Mouse (Mus musculus) stomach, embryonic 15.5 days (tissue): ENCODE measurements around the gene St3gal4. TPM values are rescaled to one million over a fixed set of nuclear protein-coding genes. Genes with fewer than 3 reads are reported as not detected.
"Not testable (repeated sequence)": the region's sequence is repeated elsewhere in the genome, so short reads cannot be mapped to it uniquely, and the experiment has no call there.

Source experiments
- ATAC-seq: fragments of 200-750 bp; cut with Nextera tagmentation; 2 replicates; pipeline ENCODE4 v1.8.0; 2017; ENCODE audit warnings: low read depth, moderate number of reproducible peaks, moderate TSS enrichment; ENCODE audit not compliant: insufficient read depth, low FRiP score
- H3K27ac ChIP-seq: fragments of 300-500 bp; sonication (generic); 2 replicates; pipeline ENCODE4 v1.5.1; 2015; ENCODE audit warnings: mild to moderate bottlenecking, inconsistent platforms
- H3K27me3 ChIP-seq: fragments of 300-500 bp; sonication (generic); replicated peaks from 2 replicates; pipeline ENCODE4 v1.6.1; 2015; ENCODE audit warnings: inconsistent platforms
- H3K36me3 ChIP-seq: fragments of 300-500 bp; sonication (generic); 2 replicates; pipeline ENCODE4 v1.6.1; 2015; ENCODE audit warnings: inconsistent platforms
- H3K4me1 ChIP-seq: fragments of 300-500 bp; sonication (generic); 2 replicates; pipeline ENCODE4 v1.6.1; 2015; ENCODE audit warnings: inconsistent platforms
- H3K4me2 ChIP-seq: fragments of 300-500 bp; sonication (generic); 2 replicates; pipeline ENCODE4 v1.6.1; 2015; ENCODE audit warnings: mild to moderate bottlenecking, inconsistent platforms
- H3K4me3 ChIP-seq: fragments of 300-500 bp; sonication (generic); replicated peaks from 2 replicates; pipeline ENCODE4 v1.5.1; 2015; ENCODE audit warnings: inconsistent platforms
- H3K9ac ChIP-seq: fragments of 300-500 bp; sonication (generic); 2 replicates; pipeline ENCODE4 v1.6.1; 2015; ENCODE audit warnings: inconsistent platforms
- H3K9me3 ChIP-seq: fragments of 300-500 bp; sonication (generic); 2 replicates; pipeline ENCODE4 v1.6.1; 2016; ENCODE audit warnings: inconsistent platforms
- WGBS: fragments of 180-500 bp; shearing (Covaris S2); methylation state at CpG from one replicate; pipeline ENCODE4 v1.1.7; 2015; 5-methylcytosine and 5-hydroxymethylcytosine counted together
- polyA plus RNA-seq: library from polyadenylated mRNA; unstranded; fragments of >200 nt; fragmentation: Nextera tagmentation; extraction: Ambion mirVana; gene quantifications from 2 replicates; pipeline ENCODE4 v1.2.1, GENCODE M21; 2015

The St3gal4 gene
- polyA plus RNA-seq, 1 experiment from 2014 or later, result 45.7 TPM

DNA sequence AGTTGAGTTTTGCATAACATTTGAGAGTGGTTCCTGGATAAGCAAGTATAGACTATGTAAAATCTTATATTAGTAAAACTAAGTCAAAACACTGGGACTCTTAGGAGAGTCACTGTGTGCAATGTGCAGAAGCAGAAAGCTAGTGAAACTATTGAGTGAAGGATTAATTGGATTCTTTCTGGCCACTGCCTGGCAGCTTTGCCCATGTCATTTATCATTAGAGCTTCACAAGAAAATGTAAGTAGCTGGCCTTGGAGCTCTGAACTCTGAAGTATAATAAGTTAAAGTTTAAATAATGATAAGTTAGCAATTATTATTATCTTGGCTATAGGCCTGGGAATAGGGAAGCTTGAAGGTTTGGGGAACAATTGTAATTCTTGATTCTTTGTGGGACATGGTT is 29.8 kb upstream of the St3gal4 start:
- not testable (repeated sequence) for H3K9ac ChIP-seq, H3K9me3 ChIP-seq, H3K27me3 ChIP-seq, H3K4me3 ChIP-seq, H3K36me3 ChIP-seq, ATAC-seq, H3K27ac ChIP-seq, H3K4me1 ChIP-seq, H3K4me2 ChIP-seq

DNA sequence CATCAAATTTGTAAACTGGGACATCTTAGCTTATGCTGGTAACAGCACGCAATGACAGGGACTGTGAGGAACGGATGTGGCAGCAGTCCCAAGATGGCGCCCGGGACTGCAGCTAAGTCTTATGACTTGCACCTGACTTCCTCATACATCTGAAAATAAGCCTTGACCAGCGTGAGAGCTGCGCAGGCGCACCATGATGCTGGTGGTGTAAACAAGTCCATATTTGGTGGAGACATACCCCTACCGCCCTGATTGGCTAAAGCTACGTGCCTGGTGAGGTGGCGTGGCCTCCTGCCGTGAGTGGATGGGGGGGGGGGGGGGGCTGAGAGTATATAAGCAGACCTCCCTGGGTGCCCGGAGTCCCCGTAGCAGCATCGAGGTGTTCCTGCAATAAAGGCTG is 28.2 kb upstream of the St3gal4 start:
- H3K27ac ChIP-seq, H3K4me2 ChIP-seq, H3K27me3 ChIP-seq, H3K9ac ChIP-seq, H3K36me3 ChIP-seq, H3K9me3 ChIP-seq, H3K4me3 ChIP-seq, H3K4me1 ChIP-seq, ATAC-seq: not testable (repeated sequence)
- WGBS, result 93% methylated on average over 14 of the region's 14 CpGs

DNA sequence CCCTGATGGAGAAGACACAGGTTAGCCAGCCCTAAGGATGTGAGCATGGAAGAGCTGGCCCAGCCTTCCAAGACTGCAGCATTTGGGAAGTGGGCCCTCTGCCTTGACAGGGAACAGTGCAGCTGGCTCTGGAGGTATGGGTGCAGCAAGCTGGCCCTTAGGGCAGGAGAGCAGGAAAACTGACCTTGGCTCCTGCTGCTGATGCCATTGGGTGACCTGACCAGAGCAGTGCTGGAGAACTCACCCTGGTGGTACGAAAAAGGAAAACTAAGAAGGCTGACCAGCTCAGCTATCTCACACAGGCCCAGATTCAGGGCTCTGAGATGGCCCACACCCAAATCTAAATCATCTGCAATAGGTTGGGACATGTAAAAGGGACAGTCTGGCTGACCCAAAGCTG is 26.8 kb upstream of the St3gal4 start:
- Histone ChIP-seq H3K27ac (no peak overlapping the region), H3K4me1 (no peaks in the 10 kb centered on the region), H3K4me2 (no peak overlapping the region), H3K36me3 (no peaks in the 10 kb centered on the region), H3K27me3 (no peaks in the 10 kb centered on the region), H3K9me3 (no peaks in the 10 kb centered on the region), H3K4me3 (no peak overlapping the region), H3K9ac (no peak overlapping the region)
- WGBS, result 89% methylated on average over 1 of the region's 1 CpGs
- ATAC-seq, result no peak

DNA sequence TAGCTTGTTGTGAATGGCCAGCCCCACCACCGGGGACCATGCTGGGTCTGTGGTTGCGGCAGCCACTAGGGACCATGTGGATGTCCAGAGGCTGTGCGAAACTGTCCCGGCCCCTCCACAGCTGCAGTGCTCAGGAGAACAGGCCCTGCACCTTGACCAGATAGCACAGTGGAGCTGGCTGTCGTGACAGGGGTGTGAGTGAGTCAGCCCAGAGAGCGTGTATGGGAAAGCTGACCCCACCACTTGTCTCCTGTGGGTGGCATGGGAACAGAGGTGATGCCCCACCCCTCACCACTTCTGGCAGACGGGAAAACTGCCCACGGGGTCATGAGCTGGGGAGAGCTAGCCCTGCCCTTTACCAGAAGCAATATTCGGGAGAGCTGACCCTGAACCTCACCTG is 26.1 kb upstream of the St3gal4 start:
- Histone ChIP-seq H3K36me3 (no peaks in the 10 kb centered on the region), H3K27ac (no peak overlapping the region), H3K27me3 (no peaks in the 10 kb centered on the region), H3K4me3 (no peak overlapping the region), H3K9ac (no peak overlapping the region), H3K4me2 (no peak overlapping the region), H3K9me3 (no peaks in the 10 kb centered on the region), H3K4me1 (no peaks in the 10 kb centered on the region)
- WGBS, result 81% methylated on average over 9 of the region's 9 CpGs
- ATAC-seq, result 0 out of 2 replicates have a peak, but pooled peaks have one; percentile 11

DNA sequence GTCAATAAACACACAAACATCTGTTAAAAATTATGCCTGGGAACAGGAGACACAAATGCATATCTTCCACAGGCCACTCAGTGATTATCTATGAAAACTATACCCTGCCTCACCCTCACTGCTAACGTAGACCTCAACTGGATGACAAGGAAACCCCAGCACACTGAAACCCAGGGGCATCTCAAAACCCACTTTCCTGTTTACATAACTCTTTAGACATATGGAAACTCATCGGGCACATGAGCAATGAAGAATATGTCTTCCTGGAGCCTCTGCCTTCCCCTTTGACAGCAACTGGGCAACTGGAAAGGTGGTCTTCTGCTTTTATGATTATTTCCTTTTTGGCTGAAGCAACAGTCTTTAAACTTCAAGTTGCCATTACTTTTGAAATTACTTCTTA is 23.2 kb upstream of the St3gal4 start:
- H3K4me1 ChIP-seq, result no peaks in the 10 kb centered on the region
- H3K9me3 ChIP-seq, result no peaks in the 10 kb centered on the region
- no peak overlapping the region for H3K4me2 ChIP-seq
- no peak overlapping the region for H3K4me3 ChIP-seq
- ATAC-seq, result no peak
- WGBS, result 49% methylated on average over 2 of the region's 2 CpGs
- no peaks in the 10 kb centered on the region for H3K36me3 ChIP-seq
- no peak overlapping the region for H3K27ac ChIP-seq
- H3K9ac ChIP-seq, result no peak overlapping the region
- no peaks in the 10 kb centered on the region for H3K27me3 ChIP-seq

DNA sequence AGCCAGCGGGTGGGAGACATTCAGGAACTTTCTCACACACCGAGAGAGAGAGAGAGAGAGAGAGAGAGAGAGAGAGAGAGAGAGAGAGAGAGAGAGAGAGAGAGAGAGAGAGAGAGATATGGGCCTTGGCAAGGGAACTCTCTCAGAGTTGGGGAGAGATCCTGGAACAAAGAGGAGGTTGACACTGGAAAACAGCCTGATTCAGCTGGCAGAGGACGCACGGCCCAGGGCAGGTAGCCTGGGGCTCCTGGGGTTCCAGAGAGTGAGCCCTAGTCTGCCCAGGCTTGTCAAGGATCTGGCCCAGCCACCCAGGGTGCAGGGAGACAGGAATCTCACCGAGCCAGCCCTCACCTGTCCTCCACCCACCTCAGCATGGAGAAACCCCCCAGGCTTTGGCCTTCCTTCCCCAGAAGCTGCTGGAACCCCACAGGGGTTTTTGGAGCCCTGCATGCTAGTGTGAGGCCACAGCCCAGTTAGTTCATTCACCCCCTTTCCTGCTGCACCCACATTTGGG is 20.2 kb upstream of the St3gal4 start:
- no peaks in the 10 kb centered on the region for H3K27me3 ChIP-seq
- no peak overlapping the region for H3K9ac ChIP-seq
- 80% methylated on average over 5 of the region's 5 CpGs for WGBS
- ATAC-seq, result no peak
- no peaks in the 10 kb centered on the region for H3K36me3 ChIP-seq
- no peak overlapping the region; the same call in 1 of the 2 replicates for H3K27ac ChIP-seq
- H3K4me3 ChIP-seq, result no peak overlapping the region
- no peaks in the 10 kb centered on the region for H3K9me3 ChIP-seq
- no peak overlapping the region for H3K4me2 ChIP-seq
- H3K4me1 ChIP-seq, result no peaks in the 10 kb centered on the region

DNA sequence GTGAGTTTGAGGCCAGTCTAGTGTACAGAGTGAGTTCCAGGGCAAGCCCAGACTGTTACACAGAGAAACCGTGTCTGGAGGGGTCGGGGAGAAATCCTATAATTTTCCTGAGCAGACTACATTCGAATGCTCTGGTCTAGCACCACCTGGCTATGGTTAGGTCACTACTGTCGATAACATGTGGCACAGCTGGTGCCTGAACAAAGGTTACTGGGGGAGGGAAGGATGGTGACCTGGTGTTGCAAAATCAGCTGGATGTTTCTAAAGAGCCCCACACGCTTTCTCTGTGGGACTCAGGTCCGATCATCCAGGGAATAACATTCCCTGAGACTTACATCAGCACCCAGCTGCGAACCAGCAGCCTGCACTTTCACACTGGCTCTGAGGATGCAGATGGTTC is 19.0 kb upstream of the St3gal4 start:
- no peaks in the 10 kb centered on the region for H3K36me3 ChIP-seq
- H3K4me1 ChIP-seq, result no peaks in the 10 kb centered on the region
- H3K27me3 ChIP-seq, result no peaks in the 10 kb centered on the region
- no peak overlapping the region for H3K4me3 ChIP-seq
- H3K9ac ChIP-seq, result no peak overlapping the region
- no peak for ATAC-seq
- 70% methylated on average over 7 of the region's 7 CpGs for WGBS
- no peaks in the 10 kb centered on the region for H3K9me3 ChIP-seq
- no peak overlapping the region for H3K4me2 ChIP-seq
- no peak overlapping the region for H3K27ac ChIP-seq

DNA sequence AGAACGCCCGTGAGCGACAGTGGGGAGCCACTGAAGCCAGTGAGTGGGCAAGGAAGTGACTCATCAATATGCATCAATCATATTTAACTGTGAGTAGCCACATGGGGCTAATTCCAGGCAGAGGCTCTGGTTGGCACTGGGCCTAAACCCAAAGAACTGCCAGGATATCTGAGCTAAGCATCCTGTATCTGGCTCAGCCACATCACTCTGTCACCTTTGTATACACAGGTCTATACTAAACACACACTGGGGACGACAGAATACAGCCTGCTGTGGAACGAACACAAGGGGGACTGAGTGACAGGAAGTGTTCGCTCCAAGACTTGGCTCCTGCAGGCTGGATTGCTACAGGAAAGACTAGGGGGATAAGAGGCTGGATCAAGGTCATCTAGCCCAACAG is 16.5 kb upstream of the St3gal4 start:
- WGBS, result 56% methylated on average over 6 of the region's 6 CpGs
- no peak overlapping the region for H3K27ac ChIP-seq
- H3K36me3 ChIP-seq, result no peaks in the 10 kb centered on the region
- no peaks in the 10 kb centered on the region for H3K27me3 ChIP-seq
- H3K9me3 ChIP-seq, result no peaks in the 10 kb centered on the region
- H3K4me3 ChIP-seq, result no peak overlapping the region
- no peak overlapping the region for H3K9ac ChIP-seq
- no peak for ATAC-seq
- H3K4me2 ChIP-seq, result no peak overlapping the region
- H3K4me1 ChIP-seq, result no peaks in the 10 kb centered on the region

DNA sequence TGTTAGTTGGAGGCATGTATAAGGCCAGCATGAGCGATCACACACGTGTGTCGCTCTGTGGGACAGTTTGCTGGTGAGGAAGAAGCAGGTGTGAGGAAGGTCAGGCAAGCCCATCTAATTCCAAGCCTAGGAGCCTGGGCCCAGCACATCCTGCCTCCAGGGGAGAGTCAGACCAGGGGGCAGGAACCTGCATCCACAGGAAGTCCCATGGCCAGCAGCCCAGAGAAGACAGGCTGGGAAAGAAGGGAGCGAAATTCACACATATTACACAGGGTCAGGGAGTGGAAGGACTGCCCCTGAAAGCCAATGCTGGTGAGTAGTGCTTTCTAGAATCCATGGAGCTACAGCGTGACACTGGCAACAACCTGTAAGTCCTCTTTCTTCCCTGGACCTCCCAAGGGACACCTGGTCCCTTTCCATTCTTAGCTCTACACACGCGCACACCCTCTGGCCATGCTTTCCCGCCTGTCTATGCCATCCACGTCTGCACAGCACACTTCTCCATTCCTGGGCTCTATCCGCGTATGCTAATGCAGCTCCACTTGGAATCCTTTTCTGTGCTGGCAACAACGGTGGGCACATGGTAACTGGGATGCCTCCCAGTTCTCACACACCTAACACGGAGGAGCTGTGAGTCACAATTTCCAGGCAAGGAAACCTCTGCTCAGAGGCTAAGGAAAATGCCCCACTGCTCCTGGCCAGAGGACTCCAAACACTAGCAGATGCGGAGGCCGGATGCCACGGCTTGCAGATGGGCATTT is 12.7 kb upstream of the St3gal4 start:
- WGBS, result 83% methylated on average over 16 of the region's 16 CpGs
- Histone ChIP-seq H3K27me3 (no peaks in the 10 kb centered on the region), H3K4me3 (no peak overlapping the region), H3K9me3 (no peaks in the 10 kb centered on the region), H3K9ac (no peak overlapping the region), H3K4me1 (no peaks in the 10 kb centered on the region), H3K27ac (no peak overlapping the region), H3K4me2 (no peak overlapping the region), H3K36me3 (no peaks in the 10 kb centered on the region)
- ATAC-seq, result no peak

DNA sequence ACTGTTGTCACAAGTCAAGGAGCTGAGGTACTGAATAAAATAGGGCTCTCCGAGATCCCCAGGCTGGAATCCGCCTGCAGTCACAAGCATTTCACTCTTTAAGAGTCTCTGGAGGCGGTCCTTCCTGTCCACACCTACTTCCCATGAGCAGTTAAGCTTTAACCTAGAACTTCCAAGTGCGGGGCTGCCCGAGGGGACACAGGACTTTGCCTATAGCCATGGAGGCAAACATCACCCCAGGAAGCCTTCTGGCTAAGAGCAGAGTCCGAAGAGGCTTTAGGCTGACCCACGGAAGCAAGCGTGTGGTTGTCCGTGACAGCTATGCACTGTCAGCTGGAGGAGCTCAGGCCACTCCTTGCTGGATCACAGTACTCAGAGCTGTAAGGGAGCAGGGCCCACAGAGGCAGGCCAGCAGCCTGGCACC is 9.9 kb upstream of the St3gal4 start:
- Histone ChIP-seq H3K27ac (no peak overlapping the region), H3K9ac (no peak overlapping the region), H3K4me2 (no peak overlapping the region), H3K36me3 (no peaks in the 10 kb centered on the region), H3K4me3 (no peak overlapping the region), H3K9me3 (no peaks in the 10 kb centered on the region), H3K27me3 (no peaks in the 10 kb centered on the region), H3K4me1 (no peaks in the 10 kb centered on the region)
- 82% methylated on average over 9 of the region's 9 CpGs for WGBS
- ATAC-seq, result no peak

DNA sequence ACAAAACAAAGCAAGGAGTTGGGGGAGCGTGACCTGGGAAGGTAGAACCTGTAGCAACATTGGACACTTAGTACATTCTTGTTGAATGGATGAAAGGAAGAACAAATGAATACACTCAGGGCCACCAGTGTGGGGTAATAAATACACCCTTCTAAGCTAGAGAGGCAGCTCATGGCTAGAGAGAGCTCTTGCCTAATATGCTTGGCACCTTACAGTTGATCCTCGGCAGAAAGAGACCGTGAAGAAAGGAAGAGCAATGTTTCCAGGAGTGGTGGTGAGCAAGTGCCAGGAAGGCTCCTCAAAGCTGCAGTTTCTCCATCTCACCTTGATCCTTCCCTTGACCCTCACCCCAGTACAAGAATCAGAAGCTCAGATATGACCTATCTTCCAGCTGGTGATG is 9.5 kb upstream of the St3gal4 start:
- H3K4me3 ChIP-seq, result no peak overlapping the region
- no peaks in the 10 kb centered on the region for H3K27me3 ChIP-seq
- no peak overlapping the region for H3K27ac ChIP-seq
- WGBS, result 82% methylated on average over 3 of the region's 3 CpGs
- no peak overlapping the region for H3K9ac ChIP-seq
- H3K9me3 ChIP-seq, result no peaks in the 10 kb centered on the region
- no peak overlapping the region for H3K4me2 ChIP-seq
- H3K4me1 ChIP-seq, result no peaks in the 10 kb centered on the region
- ATAC-seq, result no peak
- H3K36me3 ChIP-seq, result no peaks in the 10 kb centered on the region

DNA sequence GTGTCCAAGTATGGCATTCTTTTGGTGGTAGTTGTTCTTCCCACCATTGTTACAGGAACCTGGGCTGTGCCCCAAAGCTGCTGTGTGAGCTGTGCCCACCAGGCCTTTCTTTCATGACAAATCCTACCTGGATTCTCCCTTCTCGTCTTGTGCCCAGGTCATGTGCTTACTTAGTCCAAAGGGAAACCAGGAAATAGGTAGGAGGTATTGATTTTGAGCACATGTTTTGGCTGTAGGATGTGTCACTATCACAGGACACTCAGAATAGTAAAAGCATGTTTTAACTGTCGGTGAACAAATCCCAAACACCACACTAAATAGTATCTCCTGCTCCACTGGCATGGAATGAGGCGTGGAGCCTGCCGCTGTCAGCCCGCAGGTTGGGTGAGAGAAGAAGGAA is 8.5 kb upstream of the St3gal4 start:
- 87% methylated on average over 5 of the region's 5 CpGs for WGBS

DNA sequence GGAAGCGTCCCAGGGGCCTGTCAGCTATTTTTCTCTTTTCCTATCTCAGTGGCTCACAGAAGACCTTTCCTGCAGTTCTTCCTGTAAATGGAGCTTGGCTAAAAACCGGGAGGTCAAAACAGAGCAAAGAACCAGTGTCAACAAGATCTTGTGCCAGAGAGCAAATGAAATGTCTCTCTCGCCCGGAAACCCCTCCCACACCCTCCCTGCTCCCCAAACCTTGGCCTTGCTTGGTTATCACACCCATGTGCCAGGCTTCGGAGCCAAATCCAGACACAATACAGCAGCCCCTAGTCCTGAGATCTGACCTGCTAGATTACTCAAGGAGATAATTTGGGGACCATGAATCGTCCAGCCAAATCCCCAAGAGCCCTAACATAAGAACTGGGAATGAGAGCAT is 8.1 kb upstream of the St3gal4 start:
- Histone ChIP-seq H3K4me2 (no peak overlapping the region), H3K9me3 (no peaks in the 10 kb centered on the region), H3K36me3 (no peaks in the 10 kb centered on the region), H3K4me1 (no peaks in the 10 kb centered on the region), H3K9ac (no peak overlapping the region), H3K27ac (0 out of 2 replicates have a peak overlapping the region, but pooled peaks have one; percentile 18), H3K4me3 (no peak overlapping the region), H3K27me3 (no peaks in the 10 kb centered on the region)
- no peak for ATAC-seq
- 72% methylated on average over 6 of the region's 6 CpGs for WGBS

More for the DNA sequence above, 8.5 kb upstream of the St3gal4 start:
- no peaks in the 10 kb centered on the region for H3K27me3 ChIP-seq
- no peak overlapping the region for H3K4me2 ChIP-seq
- H3K4me1 ChIP-seq, result no peaks in the 10 kb centered on the region
- no peaks in the 10 kb centered on the region for H3K9me3 ChIP-seq
- H3K9ac ChIP-seq, result no peak overlapping the region
- 0 out of 2 replicates have a peak overlapping the region, but pooled peaks have one; percentile 18 for H3K27ac ChIP-seq
- no peaks in the 10 kb centered on the region for H3K36me3 ChIP-seq
- no peak for ATAC-seq
- H3K4me3 ChIP-seq, result no peak overlapping the region
